Mouse (Mus musculus): ENCODE data around the gene Olfr328.

GRCm38 (mm10) chr11:58602062-58602461, 46.6 kb upstream of the Olfr328 start:
- TF ChIP-seq POLR2A (IDR thresholded peaks at IDR 0.05; ENCODE audit: low read depth, low read length) (no peak), CTCF (conservative IDR thresholded peaks at IDR 0.05 in 1 of 2, IDR thresholded peaks at IDR 0.05 in 1 of 2; ENCODE audit: low read depth in 2 of 2, low read length in 2 of 2) (no peak), ETS1 (conservative IDR thresholded peaks at IDR 0.05; ENCODE audit: low read depth, low read length) (no peak), EP300 (IDR thresholded peaks at IDR 0.05; ENCODE audit: low read length) (no peak), RAD21 (IDR thresholded peaks at IDR 0.05; ENCODE audit: low read depth, low read length) (no peak), ZC3H11A (IDR thresholded peaks at IDR 0.05; ENCODE audit: low read depth, low read length) (no peak), MEF2A (IDR thresholded peaks at IDR 0.05; ENCODE audit: borderline replicate concordance, low read depth, low read length) (no peak), MAFK (IDR thresholded peaks at IDR 0.05; ENCODE audit: insufficient replicate concordance, low read length) (no peak), HCFC1 (IDR thresholded peaks at IDR 0.05; ENCODE audit: low read depth, low read length) (no peak), CHD2 (IDR thresholded peaks at IDR 0.05; ENCODE audit: low read length) (no peak)
